Mouse (Mus musculus): Measurements from ENCODE around the gene Tcte1.
A peak's percentile ranks its signal among the peaks of the same experiment; 100 is the strongest.

The Tcte1 gene

GRCm38 (mm10) chr17:45585725-45586448, 62.7 kb downstream of the Tcte1 start:
- no peak for DNase-seq

- DNase-seq = no peak
Measured at GRCm38 (mm10) chr17:45586449-45586837, 63.2 kb downstream of the Tcte1 start.

- no peak for DNase-seq
Measured at GRCm38 (mm10) chr17:45588370-45588769, 65.1 kb downstream of the Tcte1 start.

GRCm38 (mm10) chr17:45589236-45589635, 66.0 kb downstream of the Tcte1 start:
- no peak for DNase-seq

GRCm38 (mm10) chr17:45589844-45590243, 66.6 kb downstream of the Tcte1 start:
- DNase-seq = no peak

GRCm38 (mm10) chr17:45590410-45590809, 67.2 kb downstream of the Tcte1 start:
- DNase-seq = no peak

- DNase-seq = peak; percentile 69
Measured at GRCm38 (mm10) chr17:45591701-45592605, 68.7 kb downstream of the Tcte1 start.
